13 mouse cellular contexts compared by ENCODE assay signal in genomic region chr1:80728183-80728582, GRCm38 (mm10). TPM values are rescaled to one million over a fixed set of nuclear protein-coding genes. Genes with fewer than 3 reads are reported as not detected.
DNase-seq lines count a peak whose midpoint lies in the region; ATAC-seq and TF ChIP-seq lines count a peak whose summit lies in the region.
"Had no signal": no experiment of that assay in that cellular context is flagged by ENCODE, and none has a peak within 500 bp of the region (broad histone marks: within the 10 kb centered on the region; RNA-seq: fewer than 3 reads in every experiment).

No protein-coding gene starts in this region.

- no peaks in the 10 kb centered on the region for H3K36me3 ChIP-seq in midbrain, postnatal 0 days (ENCODE audit: insufficient read depth, low read length)
- no peaks in the 10 kb centered on the region for H3K36me3 ChIP-seq in midbrain, embryonic 14.5 days (ENCODE audit: control insufficient read depth, insufficient read depth, low read length)
- H3K36me3 ChIP-seq: heart, embryonic 13.5 days had no signal

- WGBS in midbrain, postnatal 0 days, result 55% methylated on average over 1 of the region's 1 CpGs
- 46% methylated on average over 1 of the region's 1 CpGs for WGBS in midbrain, embryonic 14.5 days

- H3K4me3 ChIP-seq in midbrain, postnatal 0 days (ENCODE audit: low read depth, low read length), result no peak overlapping the region
- no peak overlapping the region for H3K4me3 ChIP-seq in midbrain, embryonic 14.5 days (replicated peaks; ENCODE audit: low read depth, low read length)
- H3K4me3 ChIP-seq: heart, embryonic 13.5 days had no signal

- DNase-seq in embryo, embryonic 11 days, result peak; percentile 12
- DNase-seq in embryo, embryonic 9.5 days (ENCODE audit: extremely low spot score), result no peak
- peak; percentile 51 for DNase-seq in midbrain, postnatal 0 days (ENCODE audit: low spot score)
- DNase-seq in midbrain, embryonic 14.5 days, result no peak
- peak; percentile 44 for DNase-seq in thymus, postnatal 25 days
- DNase-seq in Muller cell, postnatal 12 days (ENCODE audit: inconsistent ontology term), result no peak
- no peak for DNase-seq in neural tube, embryonic 10.5 days (ENCODE audit: extremely low spot score, low spot score)
- DNase-seq: layer of hippocampus, adult 9-11 months; lung, postnatal 10 days; spleen, adult 18-20 months had no signal

- H3K27ac ChIP-seq in midbrain, postnatal 0 days (ENCODE audit: low read depth, low read length), result no peak overlapping the region
- no peak overlapping the region for H3K27ac ChIP-seq in midbrain, embryonic 14.5 days (replicated peaks; ENCODE audit: low read depth, low read length)
- H3K27ac ChIP-seq: heart, embryonic 13.5 days had no signal

- no peaks in the 10 kb centered on the region for H3K4me1 ChIP-seq in midbrain, postnatal 0 days (ENCODE audit: insufficient read depth, low read length)
- no peaks in the 10 kb centered on the region for H3K4me1 ChIP-seq in midbrain, embryonic 14.5 days (ENCODE audit: control insufficient read depth, insufficient read depth, low read length)
- H3K4me1 ChIP-seq: heart, embryonic 13.5 days had no signal

- no peak overlapping the region for H3K9ac ChIP-seq in midbrain, postnatal 0 days (replicated peaks; ENCODE audit: low read length, poor library complexity, severe bottlenecking)
- H3K9ac ChIP-seq in midbrain, embryonic 14.5 days (replicated peaks; ENCODE audit: low read length), result no peak overlapping the region
- H3K9ac ChIP-seq: heart, embryonic 13.5 days had no signal

- no peak overlapping the region for H3K4me2 ChIP-seq in midbrain, postnatal 0 days (ENCODE audit: low read depth, low read length, poor library complexity, severe bottlenecking)
- no peak overlapping the region for H3K4me2 ChIP-seq in midbrain, embryonic 14.5 days (ENCODE audit: low read length)
- H3K4me2 ChIP-seq: heart, embryonic 13.5 days had no signal

- TF ChIP-seq CTCF in midbrain, postnatal 0 days (IDR thresholded peaks at IDR 0.05), result peak; percentile 51

- ATAC-seq in midbrain, postnatal 0 days (ENCODE audit: low FRiP score), result 0 out of 2 replicates have a peak, but pooled peaks have one; percentile 34
- ATAC-seq in midbrain, embryonic 14.5 days (ENCODE audit: low FRiP score, low TSS enrichment), result no peak
- ATAC-seq in hematopoietic stem cell, adult 5-6 weeks (replicated peaks in 1 of 2; ENCODE audit: insufficient read depth in 1 of 2, low FRiP score in 2 of 2, low TSS enrichment in 1 of 2, low read depth in 1 of 2, poor library complexity in 2 of 2, severe bottlenecking in 2 of 2), result peak; percentile 57 to 70; a peak in 3 of 4 replicates
- ATAC-seq: intestine, postnatal 0 days had no signal

- H3K27me3 ChIP-seq in midbrain, postnatal 0 days (ENCODE audit: insufficient read depth, low read length), result no peaks in the 10 kb centered on the region
- no peaks in the 10 kb centered on the region for H3K27me3 ChIP-seq in midbrain, embryonic 14.5 days (ENCODE audit: control insufficient read depth, insufficient read depth, low read length)
- H3K27me3 ChIP-seq: heart, embryonic 13.5 days had no signal

- H3K9me3 ChIP-seq in midbrain, postnatal 0 days (ENCODE audit: low read length), result no peaks in the 10 kb centered on the region
- no peaks in the 10 kb centered on the region for H3K9me3 ChIP-seq in midbrain, embryonic 14.5 days (ENCODE audit: control insufficient read depth, low read length)
- H3K9me3 ChIP-seq: heart, embryonic 13.5 days had no signal

RNA-seq across cellular contexts. Expression of gene Dock10, which starts 30.1 kb away (rescaled TPM):
- total RNA-seq in midbrain, postnatal 0 days (2014; rRNA removed), result 10.6 and 12.8 TPM in 2 replicates
- 2.2 and 3.0 TPM in 2 replicates for polyA plus RNA-seq in midbrain, postnatal 0 days (2015; fragmentation: Nextera tagmentation; extraction: Ambion mirVana)
- 3.1 and 3.3 TPM in 2 replicates for polyA plus RNA-seq in midbrain, embryonic 14.5 days (2014; fragmentation: Nextera tagmentation; extraction: Ambion mirVana)
- 113 and 138 TPM in 2 replicates for total RNA-seq in hematopoietic stem cell, adult 5-6 weeks (2017)

Comparison
In these comparisons a context has a peak if more than half of its experiments do, and no peak if none do; other contexts are left out.
1. DNase-seq: peak in embryo, embryonic 11 days (single experiment), midbrain, postnatal 0 days (single experiment) and thymus, postnatal 25 days (single experiment); none in embryo, embryonic 9.5 days (single experiment), midbrain, embryonic 14.5 days (single experiment), Muller cell, postnatal 12 days (single experiment) and neural tube, embryonic 10.5 days (single experiment).